In the genomic region with DNA sequence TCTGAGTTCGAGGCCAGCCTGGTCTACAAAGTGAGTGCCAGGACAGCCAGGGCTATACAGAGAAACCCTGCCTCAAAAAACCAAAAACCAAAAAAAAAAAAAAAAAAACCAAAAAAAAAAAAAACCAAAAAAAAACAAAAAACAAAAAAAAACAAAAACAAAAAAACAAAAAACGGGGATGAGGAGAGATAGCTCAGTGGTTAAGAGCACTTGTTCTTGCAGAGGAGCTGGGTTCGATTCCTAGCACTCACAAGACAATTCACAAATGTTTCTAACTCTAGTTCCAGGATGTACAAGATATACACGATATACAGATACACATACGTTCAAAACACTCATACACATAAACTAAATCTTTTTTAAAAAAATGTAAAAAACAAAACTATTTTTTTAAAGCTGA, we compare ENCODE assay signal across 8 mouse cellular contexts. TPM values are rescaled to one million over a fixed set of nuclear protein-coding genes. Genes with fewer than 3 reads are reported as not detected.
DNase-seq lines count a peak whose midpoint lies in the region; ATAC-seq and TF ChIP-seq lines count a peak whose summit lies in the region.
"Not testable (repeated sequence)": the region's sequence is repeated elsewhere in the genome, so short reads cannot be mapped to it uniquely, and the experiment has no call there.

No protein-coding gene starts in this region.

- not testable (repeated sequence) for TF ChIP-seq POLR2A in MEL (IDR thresholded peaks at IDR 0.05; ENCODE audit: control insufficient read depth in 1 of 2, insufficient read depth in 1 of 2, low read depth in 1 of 2, low read length in 2 of 2, poor library complexity in 1 of 2); embryonic fibroblast, embryonic 13.5 days (IDR thresholded peaks at IDR 0.05; ENCODE audit: low read depth, low read length)

- peak overlapping the region; percentile 87 for H3K4me2 ChIP-seq in heart, embryonic 11.5 days
- H3K4me2 ChIP-seq in hindbrain, embryonic 16.5 days (ENCODE audit: low read length) = peak overlapping the region; percentile 92
- H3K4me2 ChIP-seq in liver, postnatal 0 days (ENCODE audit: low read depth, low read length) = peak overlapping the region; percentile 80
- peak overlapping the region; percentile 69 for H3K4me2 ChIP-seq in midbrain, embryonic 15.5 days
- peak overlapping the region; percentile 84 for H3K4me2 ChIP-seq in stomach, embryonic 15.5 days

- peak overlapping the region; percentile 82 for H3K9ac ChIP-seq in MEL (ENCODE audit: control insufficient read depth, low read depth, low read length, poor library complexity, severe bottlenecking)
- peak overlapping the region; percentile 88; the same call in 1 of the 2 replicates for H3K9ac ChIP-seq in heart, embryonic 11.5 days (ENCODE audit: low read depth, low read length)
- peak overlapping the region; percentile 88 for H3K9ac ChIP-seq in hindbrain, embryonic 16.5 days (ENCODE audit: low read depth, low read length)
- H3K9ac ChIP-seq in liver, postnatal 0 days (replicated peaks) = peak overlapping the region; percentile 74
- peak overlapping the region; percentile 82 for H3K9ac ChIP-seq in midbrain, embryonic 15.5 days
- peak overlapping the region; percentile 70 for H3K9ac ChIP-seq in stomach, embryonic 15.5 days

- not testable (repeated sequence) for TF ChIP-seq CTCF in MEL (IDR thresholded peaks at IDR 0.05 in 2 of 3, conservative IDR thresholded peaks at IDR 0.05 in 1 of 3; ENCODE audit: control insufficient read depth in 1 of 3, insufficient read depth in 1 of 3, low read depth in 2 of 3, low read length in 3 of 3, poor library complexity in 1 of 3, severe bottlenecking in 1 of 3); embryonic fibroblast, embryonic 13.5 days (IDR thresholded peaks at IDR 0.05; ENCODE audit: borderline replicate concordance, insufficient read depth, low read length); liver, postnatal 0 days (IDR thresholded peaks at IDR 0.05; ENCODE audit: low read depth)

- not testable (repeated sequence) for H3K79me2 ChIP-seq in MEL (ENCODE audit: control insufficient read depth, insufficient read depth, low read length, poor library complexity)

- H3K27ac ChIP-seq in MEL (ENCODE audit: control insufficient read depth, low read depth, low read length) = peak overlapping the region; percentile 68
- H3K27ac ChIP-seq in embryonic fibroblast, embryonic 13.5 days (ENCODE audit: insufficient read depth, low read length) = peak overlapping the region; percentile 44; the same call in 1 of the 2 replicates
- not testable (repeated sequence) for H3K27ac ChIP-seq in heart, embryonic 11.5 days (ENCODE audit: low read depth, low read length)
- H3K27ac ChIP-seq in hindbrain, embryonic 16.5 days (ENCODE audit: low read depth, low read length) = peak overlapping the region; percentile 90
- H3K27ac ChIP-seq in limb, embryonic 10.5 days = peak overlapping the region; percentile 93
- peak overlapping the region; percentile 91 for H3K27ac ChIP-seq in liver, postnatal 0 days (ENCODE audit: low read depth)
- peak overlapping the region; percentile 91 for H3K27ac ChIP-seq in midbrain, embryonic 15.5 days
- H3K27ac ChIP-seq in stomach, embryonic 15.5 days = peak overlapping the region; percentile 91

- not testable (repeated sequence) for H3K9me3 ChIP-seq in MEL (replicated peaks; ENCODE audit: insufficient read depth, low read length); heart, embryonic 11.5 days (replicated peaks; ENCODE audit: control insufficient read depth, low read length); hindbrain, embryonic 16.5 days (ENCODE audit: control insufficient read depth, low read length); limb, embryonic 10.5 days (replicated peaks); liver, postnatal 0 days (ENCODE audit: low read length); midbrain, embryonic 15.5 days; stomach, embryonic 15.5 days

- not testable (repeated sequence) for TF ChIP-seq RAD21 in MEL (IDR thresholded peaks at IDR 0.05; ENCODE audit: low read depth, low read length)

- DNase-seq in MEL (ENCODE audit: low read depth, low spot score); limb, embryonic 10.5 days (ENCODE audit: low spot score); liver, postnatal 0 days: not testable (repeated sequence)

- ATAC-seq in heart, embryonic 11.5 days (replicated peaks; ENCODE audit: insufficient number of reproducible peaks, low FRiP score, low TSS enrichment); hindbrain, embryonic 16.5 days; liver, postnatal 0 days; midbrain, embryonic 15.5 days (replicated peaks); stomach, embryonic 15.5 days (ENCODE audit: insufficient read depth, low FRiP score, low read depth): not testable (repeated sequence)

- H3K36me3 ChIP-seq in MEL (ENCODE audit: control insufficient read depth in 1 of 2, insufficient read depth in 2 of 2, low read length in 2 of 2); heart, embryonic 11.5 days (ENCODE audit: control insufficient read depth, insufficient read depth, low read length); hindbrain, embryonic 16.5 days (ENCODE audit: control insufficient read depth, insufficient read depth, low read length); midbrain, embryonic 15.5 days (replicated peaks); stomach, embryonic 15.5 days: not testable (repeated sequence)
- peaks cover 34% of the 10 kb centered on the region for H3K36me3 ChIP-seq in limb, embryonic 10.5 days
- H3K36me3 ChIP-seq in liver, postnatal 0 days (replicated peaks; ENCODE audit: insufficient read depth, low read length) = peaks cover 17% of the 10 kb centered on the region

- not testable (repeated sequence) for H3K27me3 ChIP-seq in MEL (ENCODE audit: control insufficient read depth in 1 of 2, insufficient read depth in 2 of 2, low read length in 2 of 2); heart, embryonic 11.5 days (ENCODE audit: control insufficient read depth, insufficient read depth, low read length); hindbrain, embryonic 16.5 days (replicated peaks; ENCODE audit: control insufficient read depth, insufficient read depth, low read length); liver, postnatal 0 days (ENCODE audit: insufficient read depth, low read length); midbrain, embryonic 15.5 days (replicated peaks); stomach, embryonic 15.5 days (replicated peaks)
- H3K27me3 ChIP-seq in limb, embryonic 10.5 days (ENCODE audit: low read depth, poor library complexity, severe bottlenecking) = peaks cover 11% of the 10 kb centered on the region; the same call in 1 of the 2 replicates

- peak overlapping the region; percentile 70 to 80 for H3K4me3 ChIP-seq in MEL (ENCODE audit: control insufficient read depth in 1 of 2, insufficient read depth in 1 of 2, low read depth in 2 of 2, low read length in 2 of 2)
- peak overlapping the region; percentile 64 for H3K4me3 ChIP-seq in embryonic fibroblast, embryonic 13.5 days (ENCODE audit: insufficient read depth, low read length)
- peak overlapping the region; percentile 87 for H3K4me3 ChIP-seq in heart, embryonic 11.5 days (ENCODE audit: low read depth, low read length)
- peak overlapping the region; percentile 85 for H3K4me3 ChIP-seq in hindbrain, embryonic 16.5 days (ENCODE audit: low read length)
- peak overlapping the region; percentile 90 for H3K4me3 ChIP-seq in limb, embryonic 10.5 days
- H3K4me3 ChIP-seq in liver, postnatal 0 days (ENCODE audit: low read depth, low read length) = peak overlapping the region; percentile 73
- H3K4me3 ChIP-seq in midbrain, embryonic 15.5 days = peak overlapping the region; percentile 96
- H3K4me3 ChIP-seq in stomach, embryonic 15.5 days (replicated peaks) = peak overlapping the region; percentile 66

- H3K4me1 ChIP-seq in MEL (ENCODE audit: control insufficient read depth in 1 of 2, insufficient read depth in 2 of 2, low read length in 2 of 2); embryonic fibroblast, embryonic 13.5 days (ENCODE audit: control insufficient read depth, insufficient read depth, low read length); heart, embryonic 11.5 days (ENCODE audit: control insufficient read depth, insufficient read depth, low read length): not testable (repeated sequence)
- H3K4me1 ChIP-seq in hindbrain, embryonic 16.5 days (ENCODE audit: control insufficient read depth, insufficient read depth, low read depth, low read length) = peaks cover 19% of the 10 kb centered on the region
- H3K4me1 ChIP-seq in limb, embryonic 10.5 days = peaks cover 45% of the 10 kb centered on the region
- peaks cover 27% of the 10 kb centered on the region for H3K4me1 ChIP-seq in liver, postnatal 0 days (ENCODE audit: insufficient read depth)
- H3K4me1 ChIP-seq in midbrain, embryonic 15.5 days = peaks cover 27% of the 10 kb centered on the region
- peaks cover 24% of the 10 kb centered on the region for H3K4me1 ChIP-seq in stomach, embryonic 15.5 days

- WGBS in heart, embryonic 11.5 days (ENCODE audit: insufficient replicate concordance) = 37% methylated on average over 5 of the region's 5 CpGs
- WGBS in hindbrain, embryonic 16.5 days = 47% methylated on average over 5 of the region's 5 CpGs
- 48% methylated on average over 5 of the region's 5 CpGs for WGBS in limb, embryonic 10.5 days
- 22% methylated on average over 5 of the region's 5 CpGs for WGBS in liver, postnatal 0 days (ENCODE audit: insufficient replicate concordance)
- WGBS in midbrain, embryonic 15.5 days = 44% methylated on average over 5 of the region's 5 CpGs
- WGBS in stomach, embryonic 15.5 days = 41% methylated on average over 5 of the region's 5 CpGs

- not testable (repeated sequence) for TF ChIP-seq EP300 in MEL (IDR thresholded peaks at IDR 0.05; ENCODE audit: low read depth in 1 of 2, low read length in 2 of 2); liver, postnatal 0 days (IDR thresholded peaks at IDR 0.05; ENCODE audit: low read depth)

RNA-seq across cellular contexts. Expression of a gene that starts 9.1 kb away (rescaled TPM):
- 0.42 and 0.49 TPM in 2 replicates for total RNA-seq in MEL (2012; rRNA removed)
- 1 to 10 TPM in 1 of 2 experiments, not detected in 1; 5.0 TPM for polyA plus RNA-seq in MEL (2012; ENCODE audit: insufficient read depth in 1 of 2, insufficient read length in 2 of 2, low read depth in 1 of 2, low replicate concordance in 2 of 2, missing spikeins in 1 of 2)
- polyA plus RNA-seq in embryonic fibroblast, embryonic 13.5 days (2011; ENCODE audit: insufficient read length, low read depth, missing spikeins) = 37.2 and 52.6 TPM in 2 replicates
- polyA plus RNA-seq in heart, embryonic 11.5 days (2014; fragmentation: Nextera tagmentation; extraction: Ambion mirVana) = 10.1 and 11.6 TPM in 2 replicates
- 71.2 and 79.0 TPM in 2 replicates for polyA plus RNA-seq in hindbrain, embryonic 16.5 days (2015; fragmentation: Nextera tagmentation; extraction: Ambion mirVana)
- 27.1 and 33.6 TPM in 2 replicates for polyA plus RNA-seq in limb, embryonic 10.5 days (2016; fragmentation: Nextera tagmentation; extraction: Ambion mirVana)
- 0.06 and 0.25 TPM in 2 replicates for polyA plus RNA-seq in liver, postnatal 0 days (2015; fragmentation: Nextera tagmentation; extraction: Ambion mirVana)
- polyA plus RNA-seq in midbrain, embryonic 15.5 days (2015; fragmentation: Nextera tagmentation; extraction: Ambion mirVana) = 78.4 and 79.0 TPM in 2 replicates
- 12.1 and 12.8 TPM in 2 replicates for polyA plus RNA-seq in stomach, embryonic 15.5 days (2015; fragmentation: Nextera tagmentation; extraction: Ambion mirVana)

RNA-seq across cellular contexts. Expression of a gene that starts 10.1 kb away (rescaled TPM):
- 20.7 and 21.6 TPM in 2 replicates for total RNA-seq in MEL (2012; rRNA removed)
- 10 to 100 TPM in 1 of 2 experiments, not detected in 1; 99.8 TPM for polyA plus RNA-seq in MEL (2012; ENCODE audit: insufficient read depth in 1 of 2, insufficient read length in 2 of 2, low read depth in 1 of 2, low replicate concordance in 2 of 2, missing spikeins in 1 of 2)
- 41.8 and 47.6 TPM in 2 replicates for polyA plus RNA-seq in embryonic fibroblast, embryonic 13.5 days (2011; ENCODE audit: insufficient read length, low read depth, missing spikeins)
- polyA plus RNA-seq in heart, embryonic 11.5 days (2014; fragmentation: Nextera tagmentation; extraction: Ambion mirVana) = 32.1 and 35.8 TPM in 2 replicates
- polyA plus RNA-seq in hindbrain, embryonic 16.5 days (2015; fragmentation: Nextera tagmentation; extraction: Ambion mirVana) = 41.1 and 57.5 TPM in 2 replicates
- polyA plus RNA-seq in limb, embryonic 10.5 days (2016; fragmentation: Nextera tagmentation; extraction: Ambion mirVana) = 61.3 and 74.8 TPM in 2 replicates
- polyA plus RNA-seq in liver, postnatal 0 days (2015; fragmentation: Nextera tagmentation; extraction: Ambion mirVana) = 9.0 and 9.9 TPM in 2 replicates
- 62.5 and 64.4 TPM in 2 replicates for polyA plus RNA-seq in midbrain, embryonic 15.5 days (2015; fragmentation: Nextera tagmentation; extraction: Ambion mirVana)
- 33.8 and 41.6 TPM in 2 replicates for polyA plus RNA-seq in stomach, embryonic 15.5 days (2015; fragmentation: Nextera tagmentation; extraction: Ambion mirVana)

RNA-seq across cellular contexts. Expression of a gene that starts 19.5 kb away (rescaled TPM):
- 52.3 and 63.5 TPM in 2 replicates for total RNA-seq in MEL (2012; rRNA removed)
- 10 to 100 TPM in 1 of 2 experiments, not detected in 1; 62.9 TPM for polyA plus RNA-seq in MEL (2012; ENCODE audit: insufficient read depth in 1 of 2, insufficient read length in 2 of 2, low read depth in 1 of 2, low replicate concordance in 2 of 2, missing spikeins in 1 of 2)
- 28.8 and 30.3 TPM in 2 replicates for polyA plus RNA-seq in embryonic fibroblast, embryonic 13.5 days (2011; ENCODE audit: insufficient read length, low read depth, missing spikeins)
- 50.1 and 51.3 TPM in 2 replicates for polyA plus RNA-seq in heart, embryonic 11.5 days (2014; fragmentation: Nextera tagmentation; extraction: Ambion mirVana)
- polyA plus RNA-seq in hindbrain, embryonic 16.5 days (2015; fragmentation: Nextera tagmentation; extraction: Ambion mirVana) = 161 and 196 TPM in 2 replicates
- polyA plus RNA-seq in limb, embryonic 10.5 days (2016; fragmentation: Nextera tagmentation; extraction: Ambion mirVana) = 36.3 and 37.0 TPM in 2 replicates
- polyA plus RNA-seq in liver, postnatal 0 days (2015; fragmentation: Nextera tagmentation; extraction: Ambion mirVana) = 30.1 and 32.2 TPM in 2 replicates
- 116 and 117 TPM in 2 replicates for polyA plus RNA-seq in midbrain, embryonic 15.5 days (2015; fragmentation: Nextera tagmentation; extraction: Ambion mirVana)
- polyA plus RNA-seq in stomach, embryonic 15.5 days (2015; fragmentation: Nextera tagmentation; extraction: Ambion mirVana) = 36.1 and 42.9 TPM in 2 replicates

RNA-seq across cellular contexts. Expression of a gene that starts 25.8 kb away (rescaled TPM):
- total RNA-seq in MEL (2012; rRNA removed) = not detected in 2 replicates
- not detected for polyA plus RNA-seq in MEL (2012; ENCODE audit: insufficient read depth in 1 of 2, insufficient read length in 2 of 2, low read depth in 1 of 2, low replicate concordance in 2 of 2, missing spikeins in 1 of 2)
- polyA plus RNA-seq in embryonic fibroblast, embryonic 13.5 days (2011; ENCODE audit: insufficient read length, low read depth, missing spikeins) = not detected in 2 replicates
- polyA plus RNA-seq in heart, embryonic 11.5 days (2014; fragmentation: Nextera tagmentation; extraction: Ambion mirVana) = 1.1 TPM in 1 of 2 replicates, not detected in the other
- 0.76 and 0.93 TPM in 2 replicates for polyA plus RNA-seq in hindbrain, embryonic 16.5 days (2015; fragmentation: Nextera tagmentation; extraction: Ambion mirVana)
- not detected in 2 replicates for polyA plus RNA-seq in limb, embryonic 10.5 days (2016; fragmentation: Nextera tagmentation; extraction: Ambion mirVana)
- 411 and 419 TPM in 2 replicates for polyA plus RNA-seq in liver, postnatal 0 days (2015; fragmentation: Nextera tagmentation; extraction: Ambion mirVana)
- polyA plus RNA-seq in midbrain, embryonic 15.5 days (2015; fragmentation: Nextera tagmentation; extraction: Ambion mirVana) = 0.44 and 0.83 TPM in 2 replicates
- polyA plus RNA-seq in stomach, embryonic 15.5 days (2015; fragmentation: Nextera tagmentation; extraction: Ambion mirVana) = 25.1 and 30.7 TPM in 2 replicates

RNA-seq across cellular contexts. Expression of a gene that starts 33.4 kb away (rescaled TPM):
- 30.4 and 33.3 TPM in 2 replicates for total RNA-seq in MEL (2012; rRNA removed)
- polyA plus RNA-seq in MEL (2012; ENCODE audit: insufficient read depth in 1 of 2, insufficient read length in 2 of 2, low read depth in 1 of 2, low replicate concordance in 2 of 2, missing spikeins in 1 of 2) = 100 to 1,000 TPM in 1 of 2 experiments, 10 to 100 TPM in 1; 47.0 to 396 TPM
- polyA plus RNA-seq in embryonic fibroblast, embryonic 13.5 days (2011; ENCODE audit: insufficient read length, low read depth, missing spikeins) = 14.3 and 18.0 TPM in 2 replicates
- polyA plus RNA-seq in heart, embryonic 11.5 days (2014; fragmentation: Nextera tagmentation; extraction: Ambion mirVana) = 32.7 and 38.2 TPM in 2 replicates
- 56.4 and 59.8 TPM in 2 replicates for polyA plus RNA-seq in hindbrain, embryonic 16.5 days (2015; fragmentation: Nextera tagmentation; extraction: Ambion mirVana)
- 32.7 and 37.0 TPM in 2 replicates for polyA plus RNA-seq in limb, embryonic 10.5 days (2016; fragmentation: Nextera tagmentation; extraction: Ambion mirVana)
- polyA plus RNA-seq in liver, postnatal 0 days (2015; fragmentation: Nextera tagmentation; extraction: Ambion mirVana) = 13.8 and 15.7 TPM in 2 replicates
- polyA plus RNA-seq in midbrain, embryonic 15.5 days (2015; fragmentation: Nextera tagmentation; extraction: Ambion mirVana) = 51.3 and 54.2 TPM in 2 replicates
- 28.5 and 31.4 TPM in 2 replicates for polyA plus RNA-seq in stomach, embryonic 15.5 days (2015; fragmentation: Nextera tagmentation; extraction: Ambion mirVana)
